Mouse (Mus musculus) intestine, embryonic 14.5 days (tissue): ENCODE data around the gene Pip5k1b. TPM values are rescaled to one million over a fixed set of nuclear protein-coding genes. Genes with fewer than 3 reads are reported as not detected.

Experiments
- ATAC-seq: fragments of 200-750 bp; cut with Nextera tagmentation; replicated peaks from 2 replicates; pipeline ENCODE4 v1.8.0; 2017; ENCODE audit warnings: low read depth, moderate number of reproducible peaks, moderate TSS enrichment, moderate library complexity; ENCODE audit not compliant: low FRiP score, low TSS enrichment
- DNase-seq: peaks from one replicate; pipeline ENCODE4 v3.0.0-alpha.2; 2018; ENCODE audit warnings: low spot score
- H3K27ac ChIP-seq: fragments of 300-500 bp; sonication (generic); 2 replicates; pipeline ENCODE4 v1.5.1; 2014; ENCODE audit warnings: low read depth, mild to moderate bottlenecking, control low read depth
- H3K27me3 ChIP-seq: fragments of 300-500 bp; sonication (generic); replicated peaks from 2 replicates; pipeline ENCODE4 v1.6.1; 2014; ENCODE audit warnings: low read length, control low read depth; ENCODE audit not compliant: control insufficient read depth, insufficient read depth
- H3K36me3 ChIP-seq: fragments of 300-500 bp; sonication (generic); 2 replicates; pipeline ENCODE4 v1.6.1; 2014; ENCODE audit warnings: low read length, control low read depth; ENCODE audit not compliant: control insufficient read depth, insufficient read depth
- H3K4me1 ChIP-seq: fragments of 300-500 bp; sonication (generic); replicated peaks from 2 replicates; pipeline ENCODE4 v1.6.1; 2014; ENCODE audit warnings: low read length, control low read depth, mixed read lengths; ENCODE audit not compliant: control insufficient read depth, insufficient read depth
- H3K4me2 ChIP-seq: fragments of 300-500 bp; sonication (generic); 2 replicates; pipeline ENCODE4 v1.6.1; 2014; ENCODE audit warnings: low read length
- H3K4me3 ChIP-seq: fragments of 300-500 bp; sonication (generic); 2 replicates; pipeline ENCODE4 v1.5.1; 2014; ENCODE audit warnings: low read depth, low read length, control low read depth, mixed read lengths
- H3K9ac ChIP-seq: fragments of 300-500 bp; sonication (generic); 2 replicates; pipeline ENCODE4 v1.6.1; 2014; ENCODE audit warnings: mild to moderate bottlenecking, low read length
- H3K9me3 ChIP-seq: fragments of 300-500 bp; sonication (generic); 2 replicates; pipeline ENCODE4 v1.6.1; 2016; ENCODE audit warnings: low read length, control low read depth; ENCODE audit not compliant: control insufficient read depth
- WGBS: fragments of 180-500 bp; shearing (Covaris S2); extraction: QIAGEN DNeasy Blood & Tissue Kit; methylation state at CpG from one replicate; pipeline ENCODE4 v1.1.7; 2014; 5-methylcytosine and 5-hydroxymethylcytosine counted together
- polyA plus RNA-seq: library from polyadenylated mRNA; unstranded; fragments of >200 nt; fragmentation: Nextera tagmentation; extraction: Ambion mirVana; gene quantifications from 2 replicates; pipeline ENCODE4 v1.2.1, GENCODE M21; 2014

Gene Pip5k1b
- polyA plus RNA-seq, 1 experiment from 2014 or later, result 12.4 TPM

- Histone ChIP-seq H3K27ac (no peak overlapping the region), H3K4me3 (no peak overlapping the region), H3K27me3 (no peaks in the 10 kb centered on the region), H3K9me3 (no peaks in the 10 kb centered on the region), H3K9ac (no peak overlapping the region), H3K4me1 (no peaks in the 10 kb centered on the region), H3K36me3 (no peaks in the 10 kb centered on the region), H3K4me2 (no peak overlapping the region)
- WGBS, result 84% methylated on average over 3 of the region's 3 CpGs
- ATAC-seq, result no peak
- DNase-seq, result no peak
Measured at GRCm38 (mm10) chr19:24515941-24516340, 39.7 kb downstream of the Pip5k1b start.

DNA sequence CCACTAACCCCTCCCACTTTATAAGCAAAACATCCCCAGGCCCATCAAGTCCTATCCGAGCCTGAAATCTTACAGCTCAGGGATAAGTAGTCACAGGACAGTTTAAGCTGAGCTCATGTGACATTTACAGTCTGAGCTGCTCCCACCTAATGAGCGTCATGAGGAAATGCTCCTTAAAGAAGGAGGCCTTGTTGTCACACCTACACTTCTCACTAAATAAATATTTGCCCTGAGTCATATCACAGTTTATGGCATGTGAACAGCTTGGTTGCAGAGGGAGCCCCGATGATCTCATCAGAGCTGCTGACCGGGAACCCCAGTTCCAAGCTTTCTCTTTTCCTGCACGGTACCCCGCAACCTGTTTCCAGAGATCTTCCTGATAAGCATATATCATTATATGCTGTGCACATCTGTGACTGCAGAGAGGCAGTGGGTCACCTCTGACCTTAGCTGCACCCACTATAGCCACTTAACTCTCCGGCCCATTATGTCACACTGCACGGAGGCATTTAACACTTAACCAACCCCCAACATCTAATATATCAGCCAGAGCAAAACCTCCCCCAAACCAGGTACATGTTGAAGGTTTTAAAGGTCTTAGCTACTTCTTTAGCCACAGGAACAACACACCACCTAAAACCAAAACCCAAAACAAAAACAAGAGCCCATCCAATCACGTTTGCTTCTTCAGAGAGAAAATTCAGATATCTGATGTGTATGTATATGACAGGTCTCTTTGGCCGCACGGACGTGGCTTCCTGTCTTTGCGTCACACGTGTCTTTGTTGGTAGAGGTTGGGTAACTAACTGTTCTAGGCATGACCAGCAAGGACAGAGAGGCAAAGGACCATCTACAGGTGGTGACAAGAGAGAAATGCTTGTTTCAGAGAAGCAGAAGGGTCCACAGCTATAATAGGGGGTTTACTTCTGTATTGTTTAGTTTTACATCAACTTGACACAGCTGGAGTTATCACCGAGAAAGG lies 40.7 kb downstream of the Pip5k1b start:
- Histone ChIP-seq H3K27ac (peak overlapping the region; percentile 40; the same call in 1 of the 2 replicates), H3K4me3 (no peak overlapping the region), H3K4me2 (no peak overlapping the region; the same call in 1 of the 2 replicates), H3K27me3 (no peaks in the 10 kb centered on the region), H3K9me3 (0 out of 2 replicates have a peak, but pooled peaks cover 2% of the 10 kb centered on the region), H3K9ac (no peak overlapping the region), H3K36me3 (no peaks in the 10 kb centered on the region), H3K4me1 (no peaks in the 10 kb centered on the region)
- peak; percentile 92 for ATAC-seq
- 66% methylated on average over 15 of the region's 15 CpGs for WGBS
- DNase-seq, result peak; percentile 55

GRCm38 (mm10) chr19:24513105-24513843 lies 42.4 kb downstream of the Pip5k1b start:
- H3K9me3 ChIP-seq, result 0 out of 2 replicates have a peak, but pooled peaks cover 2% of the 10 kb centered on the region
- H3K36me3 ChIP-seq, result no peaks in the 10 kb centered on the region
- no peak overlapping the region for H3K4me2 ChIP-seq
- no peak for ATAC-seq
- H3K9ac ChIP-seq, result no peak overlapping the region
- WGBS, result 74% methylated on average over 20 of the region's 20 CpGs
- no peak overlapping the region for H3K4me3 ChIP-seq
- H3K27ac ChIP-seq, result peak overlapping the region; percentile 3; the same call in 1 of the 2 replicates
- H3K27me3 ChIP-seq, result no peaks in the 10 kb centered on the region
- no peak for DNase-seq
- no peaks in the 10 kb centered on the region for H3K4me1 ChIP-seq

GRCm38 (mm10) chr19:24511939-24512338 lies 43.7 kb downstream of the Pip5k1b start:
- DNase-seq, result no peak
- Histone ChIP-seq H3K4me2 (no peak overlapping the region), H3K4me3 (no peak overlapping the region), H3K9me3 (0 out of 2 replicates have a peak, but pooled peaks cover 2% of the 10 kb centered on the region), H3K9ac (no peak overlapping the region), H3K27ac (no peak overlapping the region), H3K36me3 (no peaks in the 10 kb centered on the region), H3K4me1 (no peaks in the 10 kb centered on the region), H3K27me3 (no peaks in the 10 kb centered on the region)
- 89% methylated on average over 7 of the region's 7 CpGs for WGBS
- no peak for ATAC-seq

- no peak overlapping the region for H3K9ac ChIP-seq
- H3K4me3 ChIP-seq, result no peak overlapping the region
- H3K4me2 ChIP-seq, result no peak overlapping the region
- no peaks in the 10 kb centered on the region for H3K36me3 ChIP-seq
- H3K4me1 ChIP-seq, result no peaks in the 10 kb centered on the region
- WGBS, result 87% methylated on average over 6 of the region's 6 CpGs
- H3K9me3 ChIP-seq, result 0 out of 2 replicates have a peak, but pooled peaks cover 2% of the 10 kb centered on the region
- H3K27ac ChIP-seq, result no peak overlapping the region
- DNase-seq (no peak), ATAC-seq (no peak)
- H3K27me3 ChIP-seq, result no peaks in the 10 kb centered on the region
Measured at GRCm38 (mm10) chr19:24509391-24509790, 46.3 kb downstream of the Pip5k1b start.

GRCm38 (mm10) chr19:24508087-24508767 lies 47.4 kb downstream of the Pip5k1b start:
- no peaks in the 10 kb centered on the region for H3K27me3 ChIP-seq
- H3K4me3 ChIP-seq, result no peak overlapping the region
- 0 out of 2 replicates have a peak, but pooled peaks cover 2% of the 10 kb centered on the region for H3K9me3 ChIP-seq
- DNase-seq (no peak), ATAC-seq (no peak)
- no peak overlapping the region for H3K9ac ChIP-seq
- H3K4me1 ChIP-seq, result no peaks in the 10 kb centered on the region
- 73% methylated on average over 13 of the region's 13 CpGs for WGBS
- no peak overlapping the region for H3K27ac ChIP-seq
- no peaks in the 10 kb centered on the region for H3K36me3 ChIP-seq
- no peak overlapping the region for H3K4me2 ChIP-seq

- DNase-seq, result no peak
- Histone ChIP-seq H3K9me3 (no peaks in the 10 kb centered on the region), H3K4me1 (no peaks in the 10 kb centered on the region), H3K9ac (no peak overlapping the region), H3K4me3 (no peak overlapping the region), H3K27ac (no peak overlapping the region), H3K36me3 (no peaks in the 10 kb centered on the region), H3K27me3 (no peaks in the 10 kb centered on the region), H3K4me2 (no peak overlapping the region)
- 83% methylated on average over 10 of the region's 10 CpGs for WGBS
- no peak for ATAC-seq
Measured at GRCm38 (mm10) chr19:24502736-24503421, 52.8 kb downstream of the Pip5k1b start.

DNA sequence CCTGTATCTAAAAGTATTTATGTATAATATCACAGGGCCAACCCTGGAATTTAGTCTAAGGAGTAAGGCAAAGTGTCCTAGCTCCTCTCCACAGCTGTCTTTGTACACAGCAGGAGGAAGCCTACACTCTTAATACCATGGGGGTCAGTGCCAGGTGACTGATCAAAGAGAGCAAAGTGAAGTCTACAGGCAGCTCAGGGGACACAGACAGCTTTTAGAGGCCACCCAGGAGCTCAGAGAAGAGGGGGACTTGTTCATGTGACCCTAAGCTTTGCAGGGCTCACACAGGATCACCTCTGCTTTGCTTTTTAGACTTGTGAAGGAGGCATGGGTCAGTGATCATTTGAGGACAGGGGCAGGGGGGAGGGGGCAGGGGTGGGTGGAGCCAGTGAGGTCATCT lies 54.1 kb downstream of the Pip5k1b start:
- H3K4me2 ChIP-seq, result no peak overlapping the region
- H3K27ac ChIP-seq, result no peak overlapping the region
- no peak for DNase-seq
- no peak overlapping the region for H3K9ac ChIP-seq
- H3K9me3 ChIP-seq, result no peaks in the 10 kb centered on the region
- no peaks in the 10 kb centered on the region for H3K27me3 ChIP-seq
- no peaks in the 10 kb centered on the region for H3K36me3 ChIP-seq
- ATAC-seq, result no peak
- H3K4me1 ChIP-seq, result no peaks in the 10 kb centered on the region
- H3K4me3 ChIP-seq, result no peak overlapping the region
